Mouse (Mus musculus) heart, postnatal 0 days (tissue): Measurements from ENCODE around the gene Hpcal1. TPM values are rescaled to one million over a fixed set of nuclear protein-coding genes. Genes with fewer than 3 reads are reported as not detected.
"Not testable (repeated sequence)": the region's sequence is repeated elsewhere in the genome, so short reads cannot be mapped to it uniquely, and the experiment has no call there.

ENCODE experiments used
- ATAC-seq: fragments of 200-750 bp; cut with Nextera tagmentation; 2 replicates; pipeline ENCODE4 v1.8.0; 2017; ENCODE audit warnings: low read depth, moderate number of reproducible peaks, moderate library complexity; ENCODE audit not compliant: insufficient read depth
- DNase-seq: peaks from one replicate; pipeline ENCODE4 v3.0.0-alpha.2; 2016; ENCODE audit warnings: low spot score
- H3K27ac ChIP-seq: fragments of 300-500 bp; sonication (generic); 2 replicates; pipeline ENCODE4 v1.5.1; 2014; ENCODE audit warnings: low read depth, mild to moderate bottlenecking
- H3K27me3 ChIP-seq: fragments of 300-500 bp; sonication (generic); 2 replicates; pipeline ENCODE4 v1.6.1; 2014; ENCODE audit warnings: low read length, mixed read lengths; ENCODE audit not compliant: control insufficient read depth, insufficient read depth
- H3K36me3 ChIP-seq: fragments of 300-500 bp; sonication (generic); replicated peaks from 2 replicates; pipeline ENCODE4 v1.6.1; 2014; ENCODE audit warnings: low read length, mixed read lengths; ENCODE audit not compliant: control insufficient read depth, insufficient read depth
- H3K4me1 ChIP-seq: fragments of 300-500 bp; sonication (generic); 2 replicates; pipeline ENCODE4 v1.6.1; 2014; ENCODE audit warnings: antibody characterized with exemption; ENCODE audit not compliant: control insufficient read depth, insufficient read depth
- H3K4me2 ChIP-seq: fragments of 300-500 bp; sonication (generic); 2 replicates; pipeline ENCODE4 v1.6.1; 2014; ENCODE audit warnings: low read depth, mild to moderate bottlenecking, low read length, moderate library complexity
- H3K4me3 ChIP-seq: fragments of 300-500 bp; sonication (generic); 2 replicates; pipeline ENCODE4 v1.5.1; 2014; ENCODE audit warnings: low read depth, low read length
- H3K9ac ChIP-seq: fragments of 300-500 bp; sonication (generic); replicated peaks from 2 replicates; pipeline ENCODE4 v1.6.1; 2014; ENCODE audit warnings: low read depth, low read length, mixed read lengths
- H3K9me3 ChIP-seq: fragments of 300-500 bp; sonication (generic); replicated peaks from 2 replicates; pipeline ENCODE4 v1.6.1; 2016; ENCODE audit warnings: low read length; ENCODE audit not compliant: control insufficient read depth
- CTCF ChIP-seq: IDR thresholded peaks from 2 replicates; pipeline ENCODE4 v1.5.1; 2016; ENCODE audit warnings: antibody characterized with exemption, control low read depth, low read depth
- EP300 ChIP-seq: IDR thresholded peaks from 2 replicates; pipeline ENCODE4 v1.6.1; 2016; ENCODE audit warnings: antibody characterized with exemption, low read depth
- WGBS: fragments of 180-500 bp; shearing (Covaris S2); extraction: QIAGEN DNeasy Blood & Tissue Kit; methylation state at CpG from one replicate; pipeline ENCODE4 v1.1.7; 2014; 5-methylcytosine and 5-hydroxymethylcytosine counted together
- polyA plus RNA-seq: library from polyadenylated mRNA; unstranded; fragments of >200 nt; fragmentation: Nextera tagmentation; extraction: Ambion mirVana; gene quantifications from 2 replicates; pipeline ENCODE4 v1.2.1, GENCODE M21; 2015
- total RNA-seq: library from RNA; depleted of rRNA; stranded (reverse); fragments of >200 nt; gene quantifications from 2 replicates; pipeline ENCODE4 v1.2.3, GENCODE M21; 2014; ENCODE audit warnings: low replicate concordance; rRNA removed

Gene Hpcal1
- total and polyA plus RNA-seq, 2 experiments from 2014 or later: 14.8 to 22.5 TPM

- TF ChIP-seq CTCF (peak; percentile 95), EP300 (no peak)
- ATAC-seq (no peak; the same call in 1 of the 2 replicates), DNase-seq (peak; percentile 62)
- no peaks in the 10 kb centered on the region for H3K36me3 ChIP-seq
- H3K4me3 ChIP-seq: no peak overlapping the region
- no peaks in the 10 kb centered on the region for H3K9me3 ChIP-seq
- WGBS: 24% methylated on average over 2 of the region's 2 CpGs
- no peak overlapping the region for H3K27ac ChIP-seq
- no peak overlapping the region for H3K9ac ChIP-seq
- H3K4me1 ChIP-seq: no peaks in the 10 kb centered on the region
- no peak overlapping the region for H3K4me2 ChIP-seq
- no peaks in the 10 kb centered on the region for H3K27me3 ChIP-seq
These were observed 117.9 kb downstream of the Hpcal1 start for GRCm38 (mm10) chr12:17808542-17808941.

GRCm38 (mm10) chr12:17835279-17835678 is 144.6 kb downstream of the Hpcal1 start:
- H3K27ac ChIP-seq, H3K4me2 ChIP-seq, H3K4me1 ChIP-seq, H3K27me3 ChIP-seq, H3K4me3 ChIP-seq, DNase-seq, H3K9me3 ChIP-seq, H3K36me3 ChIP-seq, ATAC-seq, H3K9ac ChIP-seq: not testable (repeated sequence)
- WGBS: 86% methylated on average over 1 of the region's 1 CpGs

Other genes with a start within 250 kb of the Hpcal1 start
- gene Odc1, start 146.1 kb upstream of the Hpcal1 start, total RNA-seq: 172 and 189 TPM in 2 replicates
- gene Odc1, start 146.1 kb upstream of the Hpcal1 start, polyA plus RNA-seq: 59.0 and 67.4 TPM in 2 replicates